Mouse (Mus musculus) layer of hippocampus, adult 2 months (tissue): ENCODE results near the gene Csrnp3. TPM values are rescaled to one million over a fixed set of nuclear protein-coding genes. Genes with fewer than 3 reads are reported as not detected.
A peak's percentile ranks its signal among the peaks of the same experiment; 100 is the strongest.

ENCODE experiments used
- DNase-seq, 2 experiments: peaks; one replicate each; pipeline ENCODE4 v3.0.0; 2022; ENCODE audit warnings: low spot score in 2 of 2
- H3K27ac ChIP-seq: fragments of 200-600 bp; 2 replicates; pipeline ENCODE4 v1.8.1; 2022
- H3K4me3 ChIP-seq: fragments of 200-600 bp; 2 replicates; pipeline ENCODE4 v1.8.1; 2022; ENCODE audit warnings: mild to moderate bottlenecking
- CTCF ChIP-seq: fragments of 200-600 bp; conservative IDR thresholded peaks from 2 replicates; pipeline ENCODE4 v1.8.1; 2022; ENCODE audit warnings: antibody characterized with exemption, mild to moderate bottlenecking, moderate library complexity
- total RNA-seq, 2 experiments: library from RNA; stranded (reverse); gene quantifications; 2 replicates each; pipeline ENCODE4 v1.2.3; 2021

Csrnp3 gene
- total RNA-seq, 2 experiments from 2014 or later, result 70.8 to 76.0 TPM

GRCm38 (mm10) chr2:65896542-65896941, 51.0 kb downstream of the Csrnp3 start:
- DNase-seq, result no peak
- Histone ChIP-seq H3K27ac (peak overlapping the region; percentile 77), H3K4me3 (peak overlapping the region; percentile 31; the same call in 1 of the 2 replicates)
- no peak for TF ChIP-seq CTCF

DNA sequence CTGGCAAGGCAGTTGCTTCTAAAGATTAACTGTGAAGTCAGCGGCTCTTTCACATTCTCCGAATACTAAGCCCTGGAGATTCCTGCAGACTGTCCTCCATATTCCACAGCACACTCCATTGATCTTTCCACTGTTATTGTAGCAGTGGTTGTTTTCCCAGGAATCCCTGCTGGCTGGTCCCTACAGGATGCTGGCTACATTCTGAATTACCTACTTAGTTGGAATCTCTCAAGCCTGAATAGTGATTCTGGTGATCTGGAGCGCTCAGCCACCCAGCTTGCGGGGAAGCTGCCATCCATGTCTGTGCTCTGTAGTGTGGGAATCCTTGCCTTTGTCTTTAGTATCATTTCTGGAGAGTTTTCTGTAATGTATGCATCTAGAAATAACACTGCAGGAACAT, 51.5 kb downstream of the Csrnp3 start:
- Histone ChIP-seq H3K4me3 (peak overlapping the region; percentile 31; the same call in 1 of the 2 replicates), H3K27ac (peak overlapping the region; percentile 77)
- TF ChIP-seq CTCF, result no peak
- no peak for DNase-seq

DNA sequence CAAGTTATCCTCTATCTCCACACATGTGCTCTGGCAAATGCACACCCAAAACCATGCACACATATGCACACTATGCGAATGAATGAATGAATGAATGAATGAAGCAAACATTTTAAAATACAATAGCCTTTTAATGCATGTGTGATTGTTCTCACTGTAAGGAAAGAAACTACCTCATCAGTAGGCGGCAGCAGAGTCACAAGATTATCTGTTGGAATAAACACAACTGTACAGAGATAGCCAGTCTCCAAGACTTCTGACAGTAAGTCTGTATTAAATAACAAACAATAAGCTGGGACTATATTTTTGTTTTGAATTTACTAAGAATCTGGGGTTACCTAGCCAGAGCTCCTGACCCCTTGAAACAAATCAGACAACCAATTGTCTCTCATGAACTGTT, 53.9 kb downstream of the Csrnp3 start:
- no peak overlapping the region for H3K27ac ChIP-seq
- peak; percentile 40 for TF ChIP-seq CTCF

GRCm38 (mm10) chr2:65908526-65908925, 63.0 kb downstream of the Csrnp3 start:
- no peak for DNase-seq
- no peak for TF ChIP-seq CTCF
- Histone ChIP-seq H3K27ac (peak overlapping the region; percentile 32; the same call in 1 of the 2 replicates), H3K4me3 (no peak overlapping the region)

More for the DNA sequence above, 53.9 kb downstream of the Csrnp3 start:
- DNase-seq, result no peak
- H3K4me3 ChIP-seq, result no peak overlapping the region

DNA sequence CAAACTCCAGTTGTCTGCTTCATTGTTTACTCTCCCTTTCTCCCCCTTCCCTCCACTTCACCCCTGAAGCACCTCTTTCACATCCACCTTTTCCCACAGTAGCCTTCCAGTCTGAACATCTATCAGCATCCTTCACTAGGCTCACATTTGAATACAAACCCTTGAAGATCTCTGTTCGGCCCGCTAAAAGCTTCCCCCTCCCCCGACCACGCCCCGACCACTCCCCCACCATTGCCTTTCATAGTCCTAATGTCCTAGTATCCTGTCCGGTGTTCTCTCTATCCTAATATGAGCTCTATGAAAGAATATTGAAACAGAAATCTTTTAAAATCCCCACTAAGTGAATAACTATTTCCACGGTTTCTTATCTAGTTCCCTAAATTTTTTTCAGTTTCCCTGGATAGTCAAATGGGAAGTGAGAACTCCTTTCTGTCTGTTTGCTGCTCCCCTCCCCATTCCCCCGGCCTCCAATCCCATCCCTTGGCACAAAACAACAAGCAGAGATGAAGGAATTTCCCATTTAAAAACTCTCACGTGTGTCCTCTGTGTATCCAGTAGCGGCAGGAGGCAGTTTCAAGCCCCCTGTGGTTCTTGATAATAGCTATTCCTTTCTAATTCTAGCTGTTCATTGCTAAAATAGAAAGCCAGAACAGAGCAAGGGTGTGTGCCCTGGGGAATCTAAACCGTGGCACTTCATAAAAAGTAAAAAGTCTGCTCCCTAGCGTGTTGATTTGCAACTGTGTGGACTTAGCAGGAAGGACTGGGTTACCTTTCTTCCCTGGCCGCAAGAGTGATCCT, 64.4 kb downstream of the Csrnp3 start:
- H3K27ac ChIP-seq, result no peak overlapping the region
- no peak for TF ChIP-seq CTCF
- no peak for DNase-seq
- no peak overlapping the region for H3K4me3 ChIP-seq

- no peak for DNase-seq
- Histone ChIP-seq H3K4me3 (no peak overlapping the region), H3K27ac (no peak overlapping the region)
- TF ChIP-seq CTCF, result no peak
Measured at GRCm38 (mm10) chr2:65915994-65916393, 70.4 kb downstream of the Csrnp3 start.

DNA sequence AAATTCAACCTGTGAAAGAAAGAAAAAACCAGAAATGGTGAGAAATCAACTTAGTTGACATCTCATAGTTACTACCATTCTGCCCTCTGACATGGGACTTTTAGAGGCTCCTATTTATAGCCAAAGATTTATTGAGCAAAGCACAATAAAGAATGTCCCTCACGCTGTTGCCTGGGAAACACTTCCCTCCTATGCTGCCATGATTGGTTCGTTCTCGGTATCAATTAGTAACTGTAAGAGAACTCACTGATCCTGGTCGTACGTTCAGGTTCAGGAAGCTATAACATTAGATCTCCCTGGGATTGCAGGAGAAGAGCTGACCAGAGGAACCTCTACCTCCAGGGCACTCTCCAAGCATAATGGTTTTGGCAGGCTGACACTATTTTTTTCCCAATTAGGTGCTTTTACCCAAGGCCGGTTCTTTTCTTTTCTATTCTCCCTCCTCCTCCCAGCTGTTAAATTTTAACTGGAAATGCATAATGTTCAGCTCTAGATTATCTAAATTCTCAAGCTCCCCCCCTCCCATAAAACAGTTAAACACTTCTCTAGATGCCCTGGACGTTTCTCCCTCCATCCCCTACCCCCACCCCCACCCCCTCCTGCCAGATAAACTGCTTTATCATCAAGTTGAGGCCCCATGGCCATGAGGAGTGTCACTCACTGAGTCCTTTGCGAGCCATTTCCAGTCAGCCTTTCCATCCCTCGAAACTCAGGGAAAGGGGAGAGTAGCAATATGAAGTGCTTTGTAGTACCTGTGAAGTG, 75.3 kb downstream of the Csrnp3 start:
- DNase-seq, result no peak
- no peak for TF ChIP-seq CTCF

GRCm38 (mm10) chr2:65925363-65925941, 79.9 kb downstream of the Csrnp3 start:
- Histone ChIP-seq H3K4me3 (no peak overlapping the region), H3K27ac (no peak overlapping the region)
- no peak for DNase-seq
- no peak for TF ChIP-seq CTCF

More for the DNA sequence above, 75.3 kb downstream of the Csrnp3 start:
- peak overlapping the region; percentile 71 for H3K27ac ChIP-seq
- peak overlapping the region; percentile 26; the same call in 1 of the 2 replicates for H3K4me3 ChIP-seq

DNA sequence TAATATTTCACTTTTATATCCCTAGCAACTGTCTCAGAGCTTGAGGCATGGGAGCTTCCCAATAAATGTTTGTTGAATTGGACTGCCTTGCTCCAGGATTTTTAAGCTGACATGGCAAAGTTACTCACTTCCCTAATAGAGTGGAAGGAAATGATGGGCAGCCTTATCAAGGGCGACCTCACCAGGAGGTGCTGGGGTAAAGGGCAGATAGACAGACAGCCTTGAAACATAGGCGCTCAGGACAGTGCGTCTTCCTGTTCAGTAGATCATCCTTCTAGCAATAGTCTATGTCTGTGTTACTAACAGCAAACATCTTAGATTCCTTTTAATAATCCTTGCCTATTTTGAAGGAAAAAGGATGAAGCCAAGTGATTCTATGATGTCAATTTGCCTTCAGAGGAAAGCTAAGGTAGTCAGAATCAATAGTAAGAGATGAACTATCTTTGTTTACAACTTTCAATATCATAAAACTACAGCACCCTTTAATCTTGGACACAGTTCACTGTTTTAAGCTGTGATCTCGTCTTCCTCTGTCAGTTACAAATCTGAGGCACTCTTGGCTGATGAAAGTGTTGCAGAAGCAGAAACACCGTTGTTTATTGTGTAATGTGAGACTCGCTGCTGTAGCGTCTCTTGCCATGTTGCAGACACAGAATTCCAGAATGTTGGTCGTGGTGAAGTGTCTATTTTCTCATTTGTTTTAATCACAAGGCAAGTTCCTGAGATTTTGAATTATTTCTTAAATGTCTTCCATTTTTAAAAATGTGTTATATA, 81.6 kb downstream of the Csrnp3 start:
- H3K27ac ChIP-seq, result peak overlapping the region; percentile 65
- no peak for DNase-seq
- TF ChIP-seq CTCF, result no peak
- no peak overlapping the region for H3K4me3 ChIP-seq

GRCm38 (mm10) chr2:65929286-65929685, 83.7 kb downstream of the Csrnp3 start:
- no peak overlapping the region for H3K4me3 ChIP-seq
- no peak for DNase-seq
- H3K27ac ChIP-seq, result peak overlapping the region; percentile 98
- no peak for TF ChIP-seq CTCF

DNA sequence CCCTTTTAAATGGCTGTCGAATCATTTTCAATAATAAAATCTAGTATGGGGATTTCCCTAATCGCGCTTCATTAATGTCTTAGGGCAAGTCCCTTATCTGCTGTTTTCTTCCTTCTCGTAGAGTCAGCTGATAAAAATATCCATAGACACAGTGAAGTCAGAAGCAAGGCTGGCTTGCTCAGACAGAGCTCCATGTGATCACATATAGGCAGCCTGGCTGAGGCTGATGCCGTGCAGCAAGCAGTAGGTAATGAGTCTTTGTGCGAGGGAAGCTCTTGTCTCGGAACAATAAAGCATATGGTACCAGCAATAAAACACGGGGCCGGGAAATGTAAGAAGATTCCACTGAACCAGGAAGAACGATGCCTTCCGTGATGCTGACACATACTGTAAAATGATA, 84.4 kb downstream of the Csrnp3 start:
- no peak for DNase-seq
- TF ChIP-seq CTCF, result no peak
- Histone ChIP-seq H3K27ac (peak overlapping the region; percentile 98), H3K4me3 (peak overlapping the region; percentile 59)

DNA sequence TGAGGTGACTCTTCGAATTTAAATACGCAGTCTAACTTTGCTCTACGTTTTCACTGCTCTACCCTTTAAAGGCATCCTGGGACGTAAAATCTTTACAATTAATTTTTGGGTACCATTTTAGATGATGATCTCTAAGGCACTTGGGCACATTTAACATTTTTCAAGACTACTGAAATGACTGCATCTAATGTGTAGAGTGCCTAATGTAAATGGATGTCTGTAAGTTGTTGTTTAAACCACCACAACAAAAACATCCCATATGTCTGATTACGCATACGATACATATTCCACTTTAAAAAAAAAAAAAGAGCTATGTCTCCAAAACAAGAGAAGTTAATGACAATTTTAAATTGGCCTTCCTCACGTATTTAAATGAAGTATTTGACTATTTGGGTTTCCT, 85.7 kb downstream of the Csrnp3 start:
- TF ChIP-seq CTCF, result no peak
- H3K4me3 ChIP-seq, result peak overlapping the region; percentile 59
- H3K27ac ChIP-seq, result peak overlapping the region; percentile 98
- no peak for DNase-seq
